Mouse (Mus musculus) stomach, postnatal 0 days (tissue): Measurements from ENCODE around the gene Sult2a6. TPM values are rescaled to one million over a fixed set of nuclear protein-coding genes. Genes with fewer than 3 reads are reported as not detected.

Experiments used
- ATAC-seq: fragments of 200-750 bp; cut with Nextera tagmentation; 2 replicates; pipeline ENCODE4 v1.8.0; 2017; ENCODE audit not compliant: low FRiP score, low TSS enrichment
- DNase-seq: peaks from one replicate; pipeline ENCODE4 v3.0.0-alpha.2; 2016; ENCODE audit warnings: low spot score
- H3K27ac ChIP-seq: fragments of 300-500 bp; sonication (generic); replicated peaks from 2 replicates; pipeline ENCODE4 v1.5.1; 2014; ENCODE audit warnings: mild to moderate bottlenecking, control low read depth
- H3K27me3 ChIP-seq: fragments of 300-500 bp; sonication (generic); 2 replicates; pipeline ENCODE4 v1.6.1; 2014; ENCODE audit warnings: low read length; ENCODE audit not compliant: control insufficient read depth, insufficient read depth
- H3K36me3 ChIP-seq: fragments of 300-500 bp; sonication (generic); 2 replicates; pipeline ENCODE4 v1.6.1; 2014; ENCODE audit warnings: low read length, mixed read lengths; ENCODE audit not compliant: control insufficient read depth, insufficient read depth
- H3K4me1 ChIP-seq: fragments of 300-500 bp; sonication (generic); replicated peaks from 2 replicates; pipeline ENCODE4 v1.6.1; 2014; ENCODE audit warnings: antibody characterized with exemption; ENCODE audit not compliant: control insufficient read depth, insufficient read depth
- H3K4me2 ChIP-seq: fragments of 300-500 bp; sonication (generic); replicated peaks from 2 replicates; pipeline ENCODE4 v1.6.1; 2014; ENCODE audit warnings: low read depth, mild to moderate bottlenecking, control low read depth, moderate library complexity
- H3K4me3 ChIP-seq: fragments of 300-500 bp; sonication (generic); 2 replicates; pipeline ENCODE4 v1.5.1; 2014; ENCODE audit warnings: low read depth, low read length, control low read depth
- H3K9ac ChIP-seq: fragments of 300-500 bp; sonication (generic); 2 replicates; pipeline ENCODE4 v1.6.1; 2014; ENCODE audit warnings: mild to moderate bottlenecking, low read length, control low read depth, mixed read lengths
- H3K9me3 ChIP-seq: fragments of 300-500 bp; sonication (generic); 2 replicates; pipeline ENCODE4 v1.6.1; 2016; ENCODE audit warnings: low read length; ENCODE audit not compliant: control insufficient read depth
- CTCF ChIP-seq: IDR thresholded peaks from 2 replicates; pipeline ENCODE4 v1.5.1; 2016; ENCODE audit warnings: antibody characterized with exemption, low read depth, mild to moderate bottlenecking, moderate library complexity
- EP300 ChIP-seq: optimal IDR thresholded peaks from 2 replicates; pipeline ENCODE3; 2016; ENCODE audit warnings: antibody characterized with exemption
- WGBS: fragments of 180-500 bp; shearing (Covaris S2); extraction: QIAGEN DNeasy Blood & Tissue Kit; methylation state at CpG from one replicate; pipeline ENCODE4 v1.1.7; 2014; 5-methylcytosine and 5-hydroxymethylcytosine counted together
- polyA plus RNA-seq: library from polyadenylated mRNA; unstranded; fragments of >200 nt; fragmentation: Nextera tagmentation; extraction: Ambion mirVana; gene quantifications from 2 replicates; pipeline ENCODE4 v1.2.1, GENCODE M21; 2015

Gene Sult2a6
- not detected in 2 replicates for polyA plus RNA-seq

GRCm38 (mm10) chr7:14254770-14255169 lies at the start of gene Sult2a6:
Gene Sult2a6 (minus strand): TSS chr7:14254870.
- Histone ChIP-seq H3K9me3 (no peaks in the 10 kb centered on the region), H3K36me3 (no peaks in the 10 kb centered on the region), H3K4me2 (no peak within 1 kb of the TSS), H3K27me3 (no peaks in the 10 kb centered on the region), H3K4me3 (no peak within 1 kb of the TSS), H3K9ac (no peak within 1 kb of the TSS), H3K27ac (no peak within 1 kb of the TSS), H3K4me1 (no peaks in the 10 kb centered on the region)
- WGBS, result 64% methylated on average over 2 of the region's 2 CpGs
- ATAC-seq (no peak), DNase-seq (no peak)
- TF ChIP-seq EP300, result no peak
- no peak for TF ChIP-seq CTCF

- H3K4me2 ChIP-seq, result no peak overlapping the region
- ATAC-seq (no peak), DNase-seq (no peak)
- no peak for TF ChIP-seq EP300
- no peak for TF ChIP-seq CTCF
- no peak overlapping the region for H3K4me3 ChIP-seq
- H3K36me3 ChIP-seq, result no peaks in the 10 kb centered on the region
- no peaks in the 10 kb centered on the region for H3K4me1 ChIP-seq
- no peaks in the 10 kb centered on the region for H3K27me3 ChIP-seq
- H3K27ac ChIP-seq, result no peak overlapping the region
- H3K9me3 ChIP-seq, result no peaks in the 10 kb centered on the region
- H3K9ac ChIP-seq, result no peak overlapping the region
These were observed 39.4 kb downstream of the Sult2a6 start for GRCm38 (mm10) chr7:14215231-14215630.

- no peaks in the 10 kb centered on the region for H3K9me3 ChIP-seq
- ATAC-seq, result no peak
- no peak overlapping the region for H3K4me3 ChIP-seq
- H3K9ac ChIP-seq, result no peak overlapping the region
- no peaks in the 10 kb centered on the region for H3K27me3 ChIP-seq
- no peak for DNase-seq
- no peaks in the 10 kb centered on the region for H3K4me1 ChIP-seq
- no peak overlapping the region for H3K27ac ChIP-seq
- H3K4me2 ChIP-seq, result no peak overlapping the region
- no peaks in the 10 kb centered on the region for H3K36me3 ChIP-seq
- WGBS, result 56% methylated on average over 2 of the region's 2 CpGs
- TF ChIP-seq EP300, result no peak
- TF ChIP-seq CTCF, result no peak
These were observed 51.3 kb downstream of the Sult2a6 start for GRCm38 (mm10) chr7:14203417-14203816.

GRCm38 (mm10) chr7:14202487-14202886 lies 52.2 kb downstream of the Sult2a6 start:
- Histone ChIP-seq H3K9ac (no peak overlapping the region), H3K9me3 (no peaks in the 10 kb centered on the region), H3K4me1 (no peaks in the 10 kb centered on the region), H3K27ac (no peak overlapping the region), H3K4me3 (no peak overlapping the region), H3K4me2 (no peak overlapping the region), H3K36me3 (no peaks in the 10 kb centered on the region), H3K27me3 (no peaks in the 10 kb centered on the region)
- TF ChIP-seq CTCF (no peak), EP300 (no peak)
- no peak for DNase-seq
- ATAC-seq, result no peak

Other genes with a start within 250 kb of the Sult2a6 start
- gene Sult2a3, start 131.8 kb downstream of the Sult2a6 start, polyA plus RNA-seq, result not detected in 2 replicates
- gene Obox8, start 78.7 kb upstream of the Sult2a6 start, polyA plus RNA-seq, result not detected in 2 replicates
- gene Sult2a8, start 191.9 kb upstream of the Sult2a6 start, polyA plus RNA-seq, result 0.15 TPM in 1 of 2 replicates, not detected in the other
- gene Sult2a7, start 239.4 kb upstream of the Sult2a6 start, polyA plus RNA-seq, result not detected in 2 replicates